Mouse (Mus musculus): ENCODE measurements around the gene Prkcz.

Gene Prkcz

DNA sequence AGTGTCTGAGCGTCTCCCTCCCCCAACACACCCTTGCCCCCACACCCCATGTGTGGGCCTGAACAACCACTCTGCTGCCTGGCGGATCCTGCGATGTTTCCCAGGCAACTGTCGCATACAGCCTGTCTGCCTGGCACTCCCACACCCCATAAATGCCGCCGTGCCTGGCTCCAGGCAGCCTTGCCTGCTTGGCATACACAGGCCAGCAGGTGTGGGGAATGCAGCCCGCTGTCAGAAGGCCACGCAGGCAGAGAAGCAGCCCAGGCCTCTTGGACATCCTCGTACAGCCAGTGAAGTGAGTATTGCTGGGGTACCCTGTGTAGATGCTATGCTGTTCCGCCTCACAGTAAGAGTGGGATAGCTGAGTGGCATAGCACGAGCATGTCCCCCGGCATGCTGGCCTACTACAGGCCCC lies 114.5 kb downstream of the Prkcz start:
- WGBS: 43% methylated on average over 12 of the region's 12 CpGs

GRCm38 (mm10) chr4:155245770-155246492 lies 115.2 kb downstream of the Prkcz start:
- WGBS: 66% methylated on average over 6 of the region's 6 CpGs

DNA sequence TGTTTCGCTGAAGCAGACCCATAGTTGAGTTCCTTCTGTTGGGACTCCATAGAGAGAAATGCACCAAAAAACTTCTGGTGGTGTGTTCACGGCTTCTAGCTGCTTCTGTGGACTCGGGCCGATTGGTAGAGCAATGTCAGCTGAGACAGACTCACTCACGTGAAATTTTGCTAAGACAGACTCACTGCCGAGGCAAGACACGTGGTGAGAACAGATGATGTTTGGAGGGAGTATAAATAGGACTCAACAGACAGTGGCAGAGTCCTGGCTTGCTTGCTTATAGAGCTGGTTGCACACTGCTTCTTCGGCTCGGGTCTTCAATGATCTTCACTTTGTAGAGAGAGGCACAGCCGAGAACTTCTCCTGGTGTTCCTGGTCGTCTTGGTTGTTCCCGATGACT lies 117.9 kb downstream of the Prkcz start:
- WGBS: 53% methylated on average over 12 of the region's 12 CpGs

GRCm38 (mm10) chr4:155242292-155242691 lies 118.9 kb downstream of the Prkcz start:
- 90% methylated on average over 5 of the region's 5 CpGs for WGBS

- WGBS: 84% methylated on average over 9 of the region's 9 CpGs
Measured at GRCm38 (mm10) chr4:155241789-155242188, 119.4 kb downstream of the Prkcz start.

DNA sequence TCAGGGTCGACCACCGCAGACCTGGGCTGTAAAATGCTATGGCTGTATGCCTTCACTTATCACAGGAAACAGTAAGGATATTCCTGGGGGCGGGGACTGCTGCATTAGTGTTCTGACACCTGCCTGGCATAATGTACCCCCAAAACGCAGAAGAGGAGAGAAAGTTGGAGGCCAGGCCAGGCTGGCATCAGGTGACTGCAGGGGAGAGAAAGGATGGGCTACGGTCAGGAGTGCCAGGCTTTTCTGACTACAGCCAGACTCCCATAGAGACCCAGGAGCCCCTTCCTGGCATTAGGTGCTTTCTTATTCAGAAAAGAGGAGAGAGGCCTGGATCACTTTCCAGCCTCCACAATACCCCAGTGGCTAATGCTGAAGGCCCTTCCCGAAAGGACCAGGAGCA lies 121.7 kb downstream of the Prkcz start:
- WGBS: 55% methylated on average over 6 of the region's 6 CpGs

- WGBS: 64% methylated on average over 5 of the region's 5 CpGs
Measured at GRCm38 (mm10) chr4:155238276-155238675, 122.9 kb downstream of the Prkcz start.

- 86% methylated on average over 12 of the region's 12 CpGs for WGBS
Measured at GRCm38 (mm10) chr4:155236737-155237385, 124.3 kb downstream of the Prkcz start.

GRCm38 (mm10) chr4:155235311-155236119 lies 125.6 kb downstream of the Prkcz start:
- WGBS: 3% methylated on average over 18 of the region's 18 CpGs

GRCm38 (mm10) chr4:155234371-155235310 lies 126.5 kb downstream of the Prkcz start:
- WGBS: 26% methylated on average over 8 of the region's 8 CpGs

- WGBS: 2% methylated on average over 10 of the region's 10 CpGs
Measured at GRCm38 (mm10) chr4:155233878-155234277, 127.3 kb downstream of the Prkcz start.

DNA sequence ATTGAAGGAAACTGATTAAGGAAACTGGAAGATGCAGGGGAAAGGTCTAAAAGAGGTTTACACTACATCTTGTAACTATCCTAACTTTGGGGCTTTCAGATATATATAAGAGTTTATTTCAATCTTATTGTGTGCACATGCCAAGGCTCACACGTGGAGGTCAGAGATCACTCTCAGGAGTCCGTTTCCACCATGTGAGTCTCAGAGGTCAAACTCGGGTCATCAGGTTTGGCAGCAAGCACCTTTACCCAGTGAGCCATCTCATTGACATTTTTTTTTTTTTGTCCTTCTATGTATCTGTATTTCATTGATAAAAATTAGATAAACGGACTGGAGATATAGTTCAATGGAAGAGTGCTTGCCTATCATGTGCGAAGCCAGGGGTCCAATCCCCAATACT lies 132.7 kb downstream of the Prkcz start:
- WGBS: 87% methylated on average over 5 of the region's 5 CpGs

- WGBS: 77% methylated on average over 4 of the region's 4 CpGs
Measured at GRCm38 (mm10) chr4:155227986-155228385, 133.2 kb downstream of the Prkcz start.

DNA sequence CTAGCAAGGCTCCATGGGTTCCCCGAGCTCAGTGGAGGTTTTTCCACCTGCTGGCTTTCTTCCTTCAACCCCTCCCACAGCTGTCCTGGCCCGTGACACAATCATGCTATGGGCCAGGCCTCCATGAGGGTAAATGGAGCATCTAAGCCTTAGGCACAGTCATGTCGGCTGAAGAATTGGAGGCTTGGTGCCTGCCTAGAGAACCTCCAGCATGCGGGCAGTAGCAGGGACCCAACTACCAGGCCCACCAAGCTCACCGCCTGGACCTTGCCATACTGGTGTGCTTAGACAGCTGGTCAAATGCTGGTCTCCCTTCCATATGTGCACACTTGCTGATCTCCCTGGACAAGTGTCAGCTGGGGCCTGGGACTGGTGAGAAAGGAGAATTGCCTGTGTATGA lies 135.2 kb downstream of the Prkcz start:
- 87% methylated on average over 5 of the region's 5 CpGs for WGBS

- WGBS: 31% methylated on average over 20 of the region's 20 CpGs
Measured at GRCm38 (mm10) chr4:155223594-155224528, 137.3 kb downstream of the Prkcz start.

GRCm38 (mm10) chr4:155222841-155223593 lies 138.1 kb downstream of the Prkcz start:
- 10% methylated on average over 104 of the region's 116 CpGs for WGBS

DNA sequence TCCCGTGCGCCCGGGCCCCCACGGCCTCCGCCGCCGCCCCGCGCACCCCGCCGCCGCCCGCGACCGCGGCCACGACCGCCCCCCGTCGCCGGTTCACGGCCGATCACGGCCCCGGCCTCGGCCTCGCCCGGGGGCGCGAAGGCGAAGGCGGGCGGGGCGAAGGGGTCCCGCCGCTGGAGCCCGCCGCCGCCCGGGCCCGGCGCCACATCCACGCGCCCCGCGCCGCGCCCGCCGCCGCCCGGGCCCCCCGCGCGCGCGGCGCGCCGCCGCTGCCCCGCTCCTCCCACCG lies 138.7 kb downstream of the Prkcz start, which contains the start of gene Ski:
Gene Ski, minus strand, starts transcription at position 41 of the 289 bp plus-strand sequence.
- WGBS: 4% methylated on average over 62 of the region's 63 CpGs

DNA sequence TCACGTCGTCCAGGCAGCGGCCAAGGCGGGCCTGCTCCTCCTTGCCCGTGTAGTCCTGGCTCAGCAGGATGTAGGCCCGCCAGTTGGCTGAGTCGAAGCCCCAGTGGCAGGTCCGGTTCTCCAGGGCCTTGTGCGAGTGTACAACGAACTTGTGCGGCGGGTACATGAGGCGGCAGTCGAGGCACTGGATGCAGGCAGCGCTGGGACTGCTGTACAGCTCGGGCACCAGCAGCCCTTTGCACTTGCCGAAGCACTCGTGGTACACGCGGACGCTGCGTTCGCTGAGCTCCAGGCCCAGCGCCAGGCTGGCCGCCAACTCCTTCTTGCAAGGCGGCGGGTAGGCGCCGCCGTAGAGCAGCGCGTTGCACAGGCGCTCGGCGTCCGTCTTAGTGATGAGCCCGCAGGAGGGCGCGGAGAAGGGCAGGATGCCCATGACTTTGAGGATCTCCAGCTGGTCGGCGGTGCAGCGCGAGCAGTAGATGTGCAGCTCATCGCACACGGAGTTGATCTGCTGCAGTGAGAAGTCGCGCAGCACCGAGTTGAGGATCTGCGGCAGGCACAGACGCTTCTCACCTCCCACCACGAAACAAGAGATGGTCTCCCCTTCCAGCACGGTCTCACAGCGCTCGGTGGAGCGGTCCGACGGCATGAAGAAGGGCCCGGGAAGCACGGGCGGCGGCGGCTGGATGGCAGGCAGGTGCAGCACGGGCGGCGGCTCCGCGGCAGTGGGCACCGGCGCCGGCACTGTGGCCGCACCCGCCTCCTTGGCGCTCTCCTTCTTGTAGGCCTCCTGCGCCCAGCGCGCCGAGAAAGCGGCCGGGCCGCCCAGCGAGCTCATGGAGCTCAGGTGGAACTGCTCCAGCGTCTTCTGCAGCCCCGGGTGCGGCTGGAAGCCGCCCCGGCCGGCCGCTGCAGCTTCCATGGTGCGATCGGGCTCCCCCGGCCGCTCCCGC lies 139.3 kb downstream of the Prkcz start:
- WGBS: under 1% methylated on average over 93 of the region's 93 CpGs
